Mouse (Mus musculus): ENCODE results near the gene Rcan2.

- TF ChIP-seq CTCF (IDR thresholded peaks at IDR 0.05; ENCODE audit: low read depth) (peak; percentile 28; the same call in 1 of the 2 replicates), EP300 (IDR thresholded peaks at IDR 0.05; ENCODE audit: low read depth) (no peak)
Observed at GRCm38 (mm10) chr17:44038656-44039055, 237.5 kb downstream of the Rcan2 start.
